Mouse (Mus musculus) G1E (cell line): ENCODE measurements around the gene Rad50. TPM values are rescaled to one million over a fixed set of nuclear protein-coding genes. Genes with fewer than 3 reads are reported as not detected.
A peak's percentile ranks its signal among the peaks of the same experiment; 100 is the strongest.

ENCODE experiments used
- ATAC-seq: 2 replicates; pipeline ENCODE4 v1.8.0; 2016; ENCODE audit warnings: mild to moderate bottlenecking; ENCODE audit not compliant: insufficient number of reproducible peaks, poor library complexity, low FRiP score, severe bottlenecking; ENCODE audit errors: extremely low read depth
- DNase-seq: peaks from one replicate; pipeline ENCODE4 v3.0.0; 2012; ENCODE audit warnings: low spot score
- H3K27me3 ChIP-seq: 2 replicates; pipeline ENCODE4 v1.6.1; 2012; ENCODE audit warnings: mild to moderate bottlenecking, low read length, inconsistent platforms; ENCODE audit not compliant: insufficient read depth
- H3K36me3 ChIP-seq: replicated peaks from 2 replicates; pipeline ENCODE3; 2012; ENCODE audit warnings: mild to moderate bottlenecking, inconsistent platforms
- H3K4me1 ChIP-seq: 2 replicates; pipeline ENCODE4 v1.6.1; 2012; ENCODE audit warnings: low read depth, low read length, inconsistent platforms, mixed read lengths; ENCODE audit not compliant: insufficient read depth
- H3K4me3 ChIP-seq: 2 replicates; pipeline ENCODE4 v1.5.1; 2012; ENCODE audit warnings: low read depth, mild to moderate bottlenecking, inconsistent platforms, low read length, moderate library complexity, mixed read lengths
- H3K9me3 ChIP-seq: replicated peaks from 2 replicates; pipeline ENCODE4 v1.6.1; 2012; ENCODE audit warnings: inconsistent platforms
- CTCF ChIP-seq: IDR thresholded peaks from 2 replicates; pipeline ENCODE4 v1.5.1; 2012; ENCODE audit warnings: low read depth, low read length, inconsistent platforms, mixed read lengths
- GATA1 ChIP-seq: IDR thresholded peaks from 2 replicates; pipeline ENCODE4 v1.6.1; 2012; ENCODE audit warnings: borderline replicate concordance, low read length, inconsistent platforms, mixed read lengths
- GATA2 ChIP-seq: IDR thresholded peaks from 2 replicates; pipeline ENCODE4 v1.6.1; 2012; ENCODE audit warnings: low read depth, low read length, inconsistent platforms, borderline replicate concordance
- POLR2AphosphoS5 ChIP-seq: IDR thresholded peaks from 2 replicates; pipeline ENCODE4 v1.6.1; 2012; ENCODE audit warnings: low read depth, low read length, inconsistent platforms; ENCODE audit not compliant: insufficient replicate concordance
- TAL1 ChIP-seq: conservative IDR thresholded peaks from 2 replicates; pipeline ENCODE4 v1.6.1; 2012; ENCODE audit warnings: low read depth, low read length, inconsistent platforms, mixed read lengths
- polyA plus RNA-seq: library from polyadenylated mRNA; stranded (reverse); fragments of >175 nt; gene quantifications from 2 replicates; pipeline ENCODE4 v1.2.3, GENCODE M21; 2012
- total RNA-seq, 2 experiments: library from RNA; stranded (forward) in 1 of 2; stranded (reverse) in 1 of 2; fragments of 200-1000 nt in 1 of 2; fragments of >200 nt in 1 of 2; fragmentation: Nextera tagmentation in 1 of 2; gene quantifications; 2 replicates each; pipeline ENCODE4 v1.2.3; 2014 to 2017

Gene Rad50
- total and polyA plus RNA-seq, 3 experiments: 16.4 to 97.2 (median 92.4) TPM

DNA sequence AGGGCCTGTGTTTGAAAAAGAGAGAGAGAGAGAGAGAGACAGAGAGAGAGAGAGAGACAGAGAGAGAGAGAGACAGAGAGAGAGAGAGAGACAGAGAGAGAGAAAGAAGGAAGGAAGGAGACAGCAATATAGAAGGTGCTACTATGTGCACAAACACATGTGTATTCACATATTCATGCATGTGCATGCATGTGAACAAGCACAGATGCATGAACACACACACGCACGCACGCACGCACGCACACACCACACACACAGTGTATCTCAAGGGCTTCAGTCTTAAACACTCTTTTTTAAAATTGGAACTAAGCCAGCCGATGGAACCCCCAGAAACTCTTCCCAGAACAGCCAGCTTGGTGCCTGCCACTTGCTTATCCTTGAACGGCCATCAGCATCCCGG is 91.5 kb downstream of the Rad50 start:
- peaks cover 23% of the 10 kb centered on the region for H3K9me3 ChIP-seq
- TF ChIP-seq POLR2AphosphoS5: no peak
- no peak for TF ChIP-seq TAL1
- no peak for TF ChIP-seq GATA1
- no peak for TF ChIP-seq GATA2
- no peak for TF ChIP-seq CTCF
- no peak for ATAC-seq
- DNase-seq: no peak
- H3K4me1 ChIP-seq: peaks cover 62% of the 10 kb centered on the region
- H3K27me3 ChIP-seq: no peaks in the 10 kb centered on the region; the same call in 1 of the 2 replicates
- H3K36me3 ChIP-seq: peaks cover 40% of the 10 kb centered on the region
- H3K4me3 ChIP-seq: peak overlapping the region; percentile 77

GRCm38 (mm10) chr11:53615172-53615571 is 91.9 kb downstream of the Rad50 start:
- TF ChIP-seq GATA2 (no peak), TAL1 (no peak), GATA1 (no peak), POLR2AphosphoS5 (no peak), CTCF (no peak)
- DNase-seq: no peak
- H3K4me1 ChIP-seq: peaks cover 60% of the 10 kb centered on the region
- ATAC-seq: no peak
- H3K4me3 ChIP-seq: peak overlapping the region; percentile 77
- no peaks in the 10 kb centered on the region; the same call in 1 of the 2 replicates for H3K27me3 ChIP-seq
- peaks cover 42% of the 10 kb centered on the region for H3K36me3 ChIP-seq
- H3K9me3 ChIP-seq: peaks cover 23% of the 10 kb centered on the region

- no peaks in the 10 kb centered on the region; the same call in 1 of the 2 replicates for H3K27me3 ChIP-seq
- ATAC-seq: no peak
- no peak for TF ChIP-seq TAL1
- TF ChIP-seq GATA1: no peak
- TF ChIP-seq GATA2: no peak
- TF ChIP-seq POLR2AphosphoS5: no peak
- no peak for TF ChIP-seq CTCF
- H3K4me1 ChIP-seq: peaks cover 78% of the 10 kb centered on the region
- H3K4me3 ChIP-seq: no peak overlapping the region; the same call in 1 of the 2 replicates
- DNase-seq: no peak
- peaks cover 23% of the 10 kb centered on the region for H3K9me3 ChIP-seq
- H3K36me3 ChIP-seq: peaks cover 70% of the 10 kb centered on the region
Measured at GRCm38 (mm10) chr11:53609672-53610071, 97.4 kb downstream of the Rad50 start.

DNA sequence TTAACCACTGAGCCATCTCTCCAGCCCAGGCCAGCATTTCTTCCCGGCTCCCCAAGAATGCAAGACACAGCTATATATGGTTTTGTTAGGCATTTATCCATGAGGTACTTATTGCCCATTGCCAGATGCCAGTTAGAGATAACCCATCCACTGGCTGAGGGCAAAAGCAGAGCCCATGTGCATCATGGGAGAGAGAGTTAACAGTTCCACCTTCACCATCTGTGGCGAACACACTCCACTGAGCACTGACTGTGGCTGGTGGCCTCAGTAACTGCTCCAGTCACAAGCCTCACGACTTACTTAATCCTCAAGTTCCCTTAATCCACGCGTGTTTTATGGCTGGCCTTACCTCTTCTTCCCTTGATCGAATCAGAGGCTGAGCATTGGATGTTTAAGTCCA is 97.9 kb downstream of the Rad50 start:
- TF ChIP-seq TAL1: peak; percentile 79
- no peak for TF ChIP-seq POLR2AphosphoS5
- DNase-seq: no peak
- no peak overlapping the region; the same call in 1 of the 2 replicates for H3K4me3 ChIP-seq

DNA sequence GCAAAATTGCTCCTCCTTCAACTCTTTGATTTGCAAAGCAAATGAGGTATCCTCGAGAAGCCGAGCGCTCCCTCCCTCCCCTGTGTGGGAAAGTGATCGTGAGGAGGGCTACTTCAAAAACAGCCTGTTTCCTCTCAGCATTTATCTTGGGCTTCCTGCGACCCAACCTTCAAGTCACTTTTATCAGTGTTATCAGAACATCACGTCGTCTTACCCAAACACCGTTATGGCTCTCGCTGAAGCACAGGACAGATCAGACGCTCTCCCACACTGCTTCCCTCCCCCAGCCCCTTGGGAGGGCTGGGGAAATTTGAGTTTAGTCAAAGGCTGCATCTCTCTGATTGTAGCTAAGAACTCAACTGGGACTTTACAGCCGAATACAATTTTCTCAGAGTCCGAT is 101.5 kb downstream of the Rad50 start:
- no peaks in the 10 kb centered on the region; the same call in 1 of the 2 replicates for H3K9me3 ChIP-seq
- peak; percentile 70 for ATAC-seq
- H3K27me3 ChIP-seq: no peaks in the 10 kb centered on the region
- peaks cover 65% of the 10 kb centered on the region for H3K4me1 ChIP-seq
- TF ChIP-seq GATA2 (no peak), GATA1 (no peak)
- H3K36me3 ChIP-seq: peaks cover 55% of the 10 kb centered on the region
- H3K4me3 ChIP-seq: peak overlapping the region; percentile 31; the same call in 1 of the 2 replicates
- DNase-seq: no peak

More for the DNA sequence above, 97.9 kb downstream of the Rad50 start:
- H3K36me3 ChIP-seq: peaks cover 70% of the 10 kb centered on the region
- H3K9me3 ChIP-seq: peaks cover 23% of the 10 kb centered on the region
- ATAC-seq: peak; percentile 35; the same call in 1 of the 2 replicates
- H3K27me3 ChIP-seq: no peaks in the 10 kb centered on the region; the same call in 1 of the 2 replicates
- H3K4me1 ChIP-seq: peaks cover 78% of the 10 kb centered on the region

DNA sequence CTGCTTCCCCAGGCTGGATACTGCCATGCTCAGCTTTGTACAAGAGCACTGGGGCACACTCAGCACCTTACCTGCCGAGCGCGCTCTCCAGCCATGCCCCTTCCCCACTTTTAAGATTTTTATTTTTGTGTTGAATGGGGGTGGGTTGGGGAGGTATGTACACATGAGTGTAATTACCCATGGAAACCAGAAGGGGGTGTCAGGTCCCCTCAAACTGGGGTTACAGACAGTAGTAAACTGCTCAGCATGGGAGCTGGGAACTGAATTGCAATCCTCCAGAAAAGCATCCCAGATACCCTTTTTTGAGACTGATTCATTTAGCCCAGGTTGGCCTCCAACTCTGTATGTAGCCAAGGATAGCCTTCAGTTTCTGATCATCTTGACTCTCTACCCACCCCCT is 102.1 kb downstream of the Rad50 start:
- H3K4me1 ChIP-seq: peaks cover 61% of the 10 kb centered on the region
- TF ChIP-seq CTCF: no peak
- TF ChIP-seq TAL1: no peak
- no peak for TF ChIP-seq POLR2AphosphoS5
- no peak for TF ChIP-seq GATA2
- no peak for TF ChIP-seq GATA1
- H3K9me3 ChIP-seq: no peaks in the 10 kb centered on the region
- H3K4me3 ChIP-seq: no peak overlapping the region; the same call in 1 of the 2 replicates
- ATAC-seq: no peak
- H3K27me3 ChIP-seq: no peaks in the 10 kb centered on the region
- no peak for DNase-seq
- peaks cover 56% of the 10 kb centered on the region for H3K36me3 ChIP-seq

Other genes with a start within 250 kb of the Rad50 start
- gene Gm9837, start 236.8 kb downstream of the Rad50 start, total RNA-seq (2014; fragmentation: Nextera tagmentation): not detected in 2 replicates
- gene Gm9837, start 236.8 kb downstream of the Rad50 start, total RNA-seq (2017): 0.16 TPM in 1 of 2 replicates, not detected in the other
- gene Gm9837, start 236.8 kb downstream of the Rad50 start, polyA plus RNA-seq: not detected in 2 replicates
- not detected in 2 replicates for gene Gm9945, start 227.2 kb downstream of the Rad50 start, total RNA-seq (2014; fragmentation: Nextera tagmentation)
- 0.29 and 0.76 TPM in 2 replicates for gene Gm9945, start 227.2 kb downstream of the Rad50 start, total RNA-seq (2017)
- 0.27 TPM in 1 of 2 replicates, not detected in the other for gene Gm9945, start 227.2 kb downstream of the Rad50 start, polyA plus RNA-seq
- 6.8 TPM in 2 replicates for gene Sowaha, start 227.0 kb downstream of the Rad50 start, total RNA-seq (2014; fragmentation: Nextera tagmentation)
- 2.1 and 3.0 TPM in 2 replicates for gene Sowaha, start 227.0 kb downstream of the Rad50 start, total RNA-seq (2017)
- 4.9 and 6.1 TPM in 2 replicates for gene Sowaha, start 227.0 kb downstream of the Rad50 start, polyA plus RNA-seq
- gene Sept8, start 188.1 kb downstream of the Rad50 start, total RNA-seq (2014; fragmentation: Nextera tagmentation): 186 and 202 TPM in 2 replicates
- gene Sept8, start 188.1 kb downstream of the Rad50 start, total RNA-seq (2017): 156 and 172 TPM in 2 replicates
- 124 and 136 TPM in 2 replicates for gene Sept8, start 188.1 kb downstream of the Rad50 start, polyA plus RNA-seq
- gene Kif3a, start 139.9 kb downstream of the Rad50 start, total RNA-seq (2014; fragmentation: Nextera tagmentation): 20.2 and 22.3 TPM in 2 replicates
- 25.7 and 27.5 TPM in 2 replicates for gene Kif3a, start 139.9 kb downstream of the Rad50 start, total RNA-seq (2017)
- gene Kif3a, start 139.9 kb downstream of the Rad50 start, polyA plus RNA-seq: 11.2 and 12.0 TPM in 2 replicates
- gene Il4, start 88.7 kb downstream of the Rad50 start, total RNA-seq (2014; fragmentation: Nextera tagmentation): 35.8 and 40.6 TPM in 2 replicates
- 87.7 and 99.1 TPM in 2 replicates for gene Il4, start 88.7 kb downstream of the Rad50 start, total RNA-seq (2017)
- gene Il4, start 88.7 kb downstream of the Rad50 start, polyA plus RNA-seq: 0.43 and 1.0 TPM in 2 replicates
- gene Il13, start 72.6 kb downstream of the Rad50 start, total RNA-seq (2014; fragmentation: Nextera tagmentation): 0.63 TPM in 1 of 2 replicates, not detected in the other
- gene Il13, start 72.6 kb downstream of the Rad50 start, total RNA-seq (2017): 3.2 and 4.7 TPM in 2 replicates
- gene Il13, start 72.6 kb downstream of the Rad50 start, polyA plus RNA-seq: not detected in 2 replicates
- gene Il5, start 13.5 kb upstream of the Rad50 start, total RNA-seq (2014; fragmentation: Nextera tagmentation): not detected in 2 replicates
- gene Il5, start 13.5 kb upstream of the Rad50 start, total RNA-seq (2017): 0.11 TPM in 1 of 2 replicates, not detected in the other
- not detected in 2 replicates for gene Il5, start 13.5 kb upstream of the Rad50 start, polyA plus RNA-seq
- 2.5 TPM in 1 of 2 replicates, not detected in the other for gene Irf1, start 62.7 kb upstream of the Rad50 start, total RNA-seq (2014; fragmentation: Nextera tagmentation)
- 7.9 and 9.3 TPM in 2 replicates for gene Irf1, start 62.7 kb upstream of the Rad50 start, total RNA-seq (2017)
- 0.21 and 0.29 TPM in 2 replicates for gene Irf1, start 62.7 kb upstream of the Rad50 start, polyA plus RNA-seq
- gene Gm17334, start 65.9 kb upstream of the Rad50 start, total RNA-seq (2014; fragmentation: Nextera tagmentation): not detected in 2 replicates
- gene Gm17334, start 65.9 kb upstream of the Rad50 start, total RNA-seq (2017): not detected in 2 replicates
- not detected in 2 replicates for gene Gm17334, start 65.9 kb upstream of the Rad50 start, polyA plus RNA-seq
- gene Gm12216, start 151.9 kb upstream of the Rad50 start, total RNA-seq (2014; fragmentation: Nextera tagmentation): not detected in 2 replicates
- 0.12 and 0.16 TPM in 2 replicates for gene Gm12216, start 151.9 kb upstream of the Rad50 start, total RNA-seq (2017)
- not detected in 2 replicates for gene Gm12216, start 151.9 kb upstream of the Rad50 start, polyA plus RNA-seq
- 3.4 and 6.2 TPM in 2 replicates for gene Slc22a5, start 184.3 kb upstream of the Rad50 start, total RNA-seq (2014; fragmentation: Nextera tagmentation)
- gene Slc22a5, start 184.3 kb upstream of the Rad50 start, total RNA-seq (2017): 7.0 and 8.5 TPM in 2 replicates
- 5.4 and 6.8 TPM in 2 replicates for gene Slc22a5, start 184.3 kb upstream of the Rad50 start, polyA plus RNA-seq